Mouse (Mus musculus) natural killer cell, adult 2 months (primary cell): ENCODE results near the gene Wnk2.

Source experiments
- DNase-seq, 2 experiments: peaks; one replicate each; pipeline ENCODE4 v3.0.0; 2022; ENCODE audit warnings: low spot score in 2 of 2

Gene Wnk2

DNA sequence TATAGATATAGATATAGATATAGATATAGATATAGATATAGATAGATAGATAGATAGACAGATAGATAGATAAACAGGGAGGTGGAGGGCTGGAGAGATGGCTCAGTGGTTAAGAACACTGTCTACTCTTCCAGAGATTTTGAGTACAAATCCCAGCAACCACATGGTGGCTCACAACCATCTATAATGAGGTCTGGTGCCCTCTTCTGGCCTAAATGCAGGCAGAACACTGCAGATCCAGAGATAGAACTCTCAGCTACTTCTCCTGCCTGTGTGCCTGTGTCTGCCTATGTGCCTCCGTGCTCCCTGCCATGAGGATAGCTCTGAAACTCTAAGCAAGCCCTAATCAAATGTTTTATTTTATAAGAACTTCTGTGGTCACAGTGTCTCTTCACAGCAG, 100.4 kb downstream of the Wnk2 start:
- DNase-seq: no peak

DNA sequence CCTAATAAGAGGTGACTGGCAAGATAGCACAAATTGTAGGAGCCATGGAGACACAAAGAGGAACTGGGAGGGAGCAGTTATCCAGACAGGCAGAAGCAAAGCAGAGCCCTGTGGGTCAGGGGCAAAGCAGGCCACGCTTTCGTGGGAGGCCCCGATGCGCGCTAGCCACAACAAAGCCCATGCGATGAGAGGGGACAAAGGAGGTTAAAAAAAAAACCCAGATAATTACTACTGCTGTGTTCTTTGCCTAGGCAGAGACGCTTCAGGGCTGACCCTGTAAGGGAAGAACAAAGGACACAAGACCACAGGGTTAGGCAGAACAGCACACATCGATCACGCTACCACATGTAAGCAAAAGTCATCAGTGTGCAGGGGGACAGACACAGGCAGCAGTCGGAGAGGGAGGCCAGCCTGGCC, 103.7 kb downstream of the Wnk2 start:
- no peak for DNase-seq

DNA sequence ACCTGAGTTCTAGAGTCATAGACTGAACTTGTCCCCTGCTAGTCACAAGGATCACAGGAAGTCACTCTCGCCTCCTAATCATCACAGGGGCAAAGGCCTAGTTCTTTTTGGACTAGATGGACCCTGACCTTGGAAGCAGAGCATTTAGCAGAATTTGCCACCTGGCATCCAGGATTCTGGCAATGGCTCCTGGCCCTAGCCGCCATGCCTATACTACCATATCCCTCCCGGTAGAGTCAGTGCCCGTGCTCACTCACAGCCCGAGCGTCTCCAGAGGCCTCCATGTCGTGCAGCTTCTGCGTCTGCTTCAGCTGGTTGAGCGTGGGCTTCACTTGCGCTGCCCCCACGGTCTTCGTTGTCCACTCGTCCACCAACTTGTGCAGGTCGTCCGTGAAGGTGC, 105.4 kb downstream of the Wnk2 start:
- no peak for DNase-seq

DNA sequence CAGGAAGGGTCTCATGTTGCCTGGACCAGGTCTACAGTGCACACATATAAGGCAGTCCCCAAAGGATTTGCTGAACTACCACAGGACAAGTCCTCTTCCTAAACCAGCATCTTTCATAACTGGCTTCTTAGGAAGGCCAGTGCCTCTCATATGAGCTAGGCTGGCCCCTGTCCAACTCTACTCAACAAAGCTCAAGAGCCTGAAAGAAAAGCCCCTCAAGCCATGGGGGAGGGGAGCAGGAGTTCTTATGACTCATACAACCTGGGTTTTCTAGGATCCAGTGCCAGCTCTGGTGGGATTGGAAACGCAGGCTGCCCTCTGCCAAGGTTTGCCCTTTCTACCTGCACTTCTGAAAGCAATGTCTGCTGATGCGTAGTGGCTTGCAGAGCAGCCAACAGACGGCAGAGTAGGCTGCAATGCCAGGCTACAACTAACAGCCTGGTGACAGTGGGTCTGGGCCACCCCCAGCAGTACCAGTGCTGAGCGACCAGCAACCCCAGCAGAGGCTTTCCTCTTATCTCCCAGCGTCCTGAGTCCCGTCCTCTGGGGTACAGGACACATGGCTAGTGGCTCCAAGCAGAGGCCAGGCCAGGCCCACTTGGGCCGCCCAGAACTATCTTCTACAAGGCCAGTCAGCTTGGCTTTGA, 110.8 kb downstream of the Wnk2 start:
- DNase-seq: no peak

DNA sequence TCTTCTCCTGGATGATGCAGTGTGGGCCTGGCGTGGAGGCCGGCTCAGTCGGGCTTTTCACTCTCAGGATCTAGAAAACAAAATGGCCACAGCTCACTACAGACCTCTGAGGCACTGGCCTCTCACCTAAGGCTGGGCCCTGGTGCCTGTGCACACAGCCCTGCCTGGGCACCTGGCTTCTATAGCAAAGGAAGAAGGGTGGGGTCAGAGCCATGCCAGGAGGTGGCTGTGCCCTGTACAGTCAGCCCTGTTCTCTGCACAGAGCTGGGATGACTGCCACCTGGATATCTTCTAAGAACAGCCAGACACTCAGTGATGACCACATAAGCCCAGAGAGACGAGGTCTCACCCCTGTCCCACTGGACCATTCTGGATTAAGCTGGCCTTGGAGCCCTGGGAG, 111.4 kb downstream of the Wnk2 start:
- DNase-seq: no peak

DNA sequence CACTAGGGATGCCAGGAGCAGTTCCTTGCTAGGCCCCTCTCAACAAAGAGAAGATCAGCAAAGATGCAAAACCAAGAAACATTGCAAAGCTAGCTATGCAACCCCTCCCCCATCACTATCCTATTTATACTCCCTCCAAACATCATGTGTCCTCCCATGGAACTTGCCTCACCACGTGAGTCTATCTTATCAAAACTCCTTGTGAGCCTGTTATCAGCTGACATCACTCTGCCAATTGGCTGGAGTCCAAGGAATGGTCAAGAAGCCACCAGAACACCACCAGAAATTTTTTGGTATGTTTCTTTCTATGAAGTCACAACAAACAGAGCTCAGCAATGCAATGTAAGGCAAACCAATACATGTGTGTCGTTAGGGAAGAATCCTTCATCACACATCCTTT, 116.8 kb downstream of the Wnk2 start:
- DNase-seq: no peak

DNA sequence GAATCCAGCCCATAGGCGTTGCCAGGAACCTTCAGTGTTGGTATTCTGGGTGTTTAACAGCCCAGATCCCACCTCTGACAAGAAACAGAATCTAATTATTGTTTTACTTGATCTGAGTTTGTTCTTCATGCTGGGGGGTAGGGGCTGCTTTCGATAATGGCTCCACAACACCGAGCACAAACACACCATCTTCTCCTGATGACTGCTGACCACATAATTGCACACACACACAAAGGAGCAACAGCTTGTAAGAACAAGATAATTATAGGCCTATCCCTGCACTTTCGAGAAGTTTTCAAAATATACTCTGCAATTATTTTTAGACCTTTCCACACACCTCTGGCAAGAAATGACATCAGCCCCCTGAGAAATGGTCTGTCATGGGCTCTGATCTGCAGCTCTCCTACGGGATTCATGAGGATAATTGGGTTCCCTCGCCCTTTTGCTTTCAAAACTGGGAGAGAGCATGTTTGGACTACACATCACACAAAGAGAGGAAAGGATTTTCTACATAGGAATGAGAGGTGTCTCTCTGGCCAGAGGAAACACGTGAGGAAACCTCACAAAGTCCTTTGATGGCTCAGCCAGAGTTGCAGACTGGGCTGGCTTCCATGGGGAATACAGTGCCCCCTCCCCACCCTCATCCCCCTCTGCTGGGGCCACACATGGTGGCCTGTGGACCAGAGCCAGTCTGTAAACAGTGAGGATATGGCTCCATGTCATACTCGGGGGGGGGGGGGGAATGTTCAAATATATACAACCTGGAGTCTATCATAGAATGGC, 118.9 kb downstream of the Wnk2 start:
- DNase-seq: no peak

DNA sequence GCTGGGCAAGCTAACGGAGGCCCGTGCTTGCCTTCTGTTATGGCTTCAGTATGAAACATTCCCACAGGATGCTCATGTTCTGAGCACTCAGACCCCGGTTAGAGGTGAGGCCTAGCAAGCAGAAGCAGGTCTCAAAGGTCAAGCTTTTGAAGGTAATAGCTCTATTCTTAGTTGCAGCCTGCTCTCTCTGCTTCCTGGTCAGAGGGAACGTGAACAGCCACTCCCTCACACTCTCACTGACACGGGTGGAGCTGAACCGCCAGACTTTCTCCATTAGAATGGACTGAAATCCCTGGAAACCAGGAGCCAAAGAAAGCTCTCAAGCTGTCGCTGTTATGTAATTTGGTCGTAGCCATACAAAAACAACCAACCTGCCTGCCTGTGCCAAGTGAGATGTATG, 120.8 kb downstream of the Wnk2 start:
- DNase-seq: no peak

DNA sequence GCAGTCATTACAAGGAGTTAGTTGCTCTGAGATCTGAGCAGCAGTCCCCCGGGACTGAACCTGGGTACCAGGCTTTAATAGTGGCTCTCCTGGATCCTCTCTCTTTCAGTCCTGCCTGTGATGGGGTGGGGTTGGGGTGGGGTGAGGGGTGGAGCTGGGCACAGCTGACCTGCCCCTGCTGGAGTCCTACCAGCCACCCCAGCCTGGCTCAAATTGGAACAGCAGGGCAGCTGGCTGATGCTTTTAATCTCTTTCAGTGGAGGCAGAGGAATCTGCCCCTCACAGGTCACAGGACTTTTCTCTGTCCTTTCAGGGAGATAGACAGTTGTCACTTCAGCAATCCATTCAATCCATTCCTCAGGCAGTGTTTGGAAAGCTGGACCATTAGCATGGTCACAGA, 122.3 kb downstream of the Wnk2 start:
- no peak for DNase-seq

DNA sequence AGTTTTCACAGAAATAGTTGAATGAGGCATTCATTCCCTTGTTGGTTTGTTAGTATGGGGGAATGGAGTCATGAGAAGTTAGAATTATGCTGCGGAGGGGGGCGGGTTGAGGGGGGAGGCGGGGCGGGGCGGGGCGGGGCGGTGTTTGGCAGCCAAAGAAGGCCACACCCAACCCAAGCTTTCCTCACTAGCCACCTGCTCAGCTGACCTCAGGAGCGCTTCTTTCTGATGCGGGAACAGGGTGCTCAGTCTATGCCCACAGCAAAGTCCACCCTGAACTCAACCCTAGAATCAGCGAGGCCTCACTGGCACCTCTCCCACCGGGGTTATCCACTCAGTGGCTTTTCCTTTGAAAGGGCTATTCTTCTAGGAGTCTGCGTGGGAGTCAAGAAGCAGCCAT, 123.1 kb downstream of the Wnk2 start:
- no peak for DNase-seq

DNA sequence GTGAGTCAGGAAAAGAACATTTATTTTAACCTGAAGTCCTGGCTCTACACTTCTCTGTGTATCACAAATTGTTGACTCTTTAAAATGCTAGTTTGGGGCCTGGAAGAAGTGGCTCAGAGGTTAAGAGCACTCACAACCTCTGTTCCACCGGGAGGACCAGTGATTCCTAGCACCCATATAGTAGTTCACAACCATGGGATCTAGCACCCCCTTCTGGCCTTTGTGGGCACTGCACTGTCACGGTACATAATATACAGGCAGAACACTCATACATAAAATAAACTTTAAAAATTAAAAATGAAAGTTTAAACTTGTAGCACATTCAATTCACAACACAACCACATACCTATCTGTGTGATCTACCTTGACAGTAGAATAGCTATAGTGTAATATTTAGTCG, 126.1 kb downstream of the Wnk2 start:
- DNase-seq: peak; percentile 38 to 68

DNA sequence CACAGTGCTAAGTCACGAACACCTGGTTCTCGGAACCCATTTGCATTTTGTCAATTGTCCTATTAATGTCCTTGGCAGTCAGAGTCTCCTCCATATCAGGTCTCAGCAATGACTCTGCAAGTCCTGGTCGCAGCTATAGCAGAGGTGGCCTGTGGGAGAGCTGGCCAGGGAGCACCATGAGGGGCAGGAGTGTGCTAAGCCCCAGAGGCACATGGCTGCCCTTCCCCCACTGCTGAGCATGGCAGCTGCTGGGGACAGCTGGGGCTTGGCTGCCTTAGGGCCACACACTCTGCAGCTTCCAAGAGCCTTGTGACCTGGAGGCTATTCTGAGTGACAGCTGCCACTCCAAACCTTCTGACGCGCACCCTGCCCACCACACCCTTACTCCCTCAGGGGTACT, 127.7 kb downstream of the Wnk2 start:
- no peak for DNase-seq

DNA sequence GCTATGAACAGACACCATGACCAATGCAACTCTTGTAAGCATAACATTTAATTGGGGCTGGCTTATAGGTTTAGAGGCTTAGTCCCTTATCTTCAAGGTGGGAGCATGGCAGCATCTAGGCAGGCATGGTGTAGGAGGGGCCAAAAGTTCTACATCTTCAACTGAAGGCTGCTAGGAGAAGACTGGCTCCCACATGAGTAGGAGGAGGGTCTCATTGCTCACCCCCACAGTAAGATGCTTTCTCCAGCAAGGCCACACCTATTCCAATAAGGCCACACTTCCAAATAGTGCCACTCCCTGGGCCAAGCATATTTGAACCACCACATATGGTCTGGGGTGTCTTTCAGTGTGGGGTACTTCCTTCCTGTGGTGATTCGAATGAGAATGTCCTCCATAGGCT, 130.4 kb downstream of the Wnk2 start:
- no peak for DNase-seq

DNA sequence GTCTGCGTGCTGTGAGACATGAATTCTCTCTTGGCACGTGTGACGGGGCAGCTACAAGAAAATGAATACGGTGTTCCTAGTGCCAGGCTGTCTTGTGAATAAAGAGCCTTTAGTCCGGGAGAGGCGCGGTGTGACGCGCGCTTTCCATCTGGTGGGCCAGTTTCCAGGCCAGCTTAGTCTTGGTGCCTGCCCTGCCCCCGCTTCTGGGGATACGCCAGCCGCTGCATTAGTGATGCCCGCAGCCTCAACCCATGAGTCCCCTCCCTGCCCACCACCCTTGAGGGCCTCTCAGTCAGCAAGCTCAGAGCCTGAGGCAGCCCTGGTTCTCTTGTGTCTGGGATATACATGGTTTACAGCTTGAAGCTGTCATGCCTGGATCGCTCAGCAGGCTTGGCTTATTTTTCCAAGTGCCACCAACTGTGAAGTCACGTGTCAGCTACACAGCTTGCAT, 131.5 kb downstream of the Wnk2 start:
- peak in 1 of 2 experiments; percentile 11 for DNase-seq

DNA sequence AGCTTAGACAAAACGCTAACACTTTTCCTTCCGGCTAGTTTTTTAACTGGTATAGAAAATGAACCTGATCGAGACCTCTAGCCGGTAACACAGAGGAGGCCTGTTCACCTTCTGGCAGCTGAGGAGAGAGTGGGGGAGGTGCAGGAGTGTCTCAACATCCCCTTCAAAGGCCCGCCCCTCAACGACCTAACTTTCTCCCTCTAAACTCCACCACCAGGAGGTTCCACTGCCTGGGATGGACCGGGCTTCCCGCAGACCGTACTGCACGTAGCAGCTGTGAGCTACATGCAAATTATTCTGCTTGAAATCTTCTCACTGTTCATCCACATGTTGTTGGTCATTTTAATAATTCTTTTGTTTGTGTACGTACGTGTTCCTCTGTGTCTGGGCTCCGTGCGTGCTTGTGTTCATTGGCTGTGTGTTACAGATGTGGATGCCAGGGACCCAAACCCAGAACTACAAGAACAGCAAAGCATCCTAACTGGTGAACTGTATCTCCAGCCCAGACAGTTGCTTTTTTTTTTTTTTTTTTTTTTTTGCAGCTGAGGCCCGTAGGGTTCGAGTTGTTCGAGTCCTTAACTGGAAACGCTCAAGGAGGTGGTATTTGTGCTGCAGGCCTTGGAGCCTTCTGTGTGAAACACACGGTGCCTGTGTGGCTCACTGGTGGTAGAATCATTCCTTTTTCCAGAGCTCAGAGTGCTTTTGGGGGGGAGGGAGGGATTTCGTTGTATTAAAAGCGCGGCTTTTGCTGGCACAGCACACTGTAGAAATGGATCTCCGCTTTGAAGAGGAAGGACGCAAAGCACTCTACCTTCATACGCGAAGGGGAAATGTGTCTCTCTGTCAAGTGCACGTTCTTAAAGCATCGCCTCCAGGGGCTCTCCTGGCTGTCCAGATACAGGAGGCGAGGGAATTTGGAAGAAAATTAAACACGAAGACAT, 132.2 kb downstream of the Wnk2 start:
- DNase-seq: peak; percentile 6 to 40

DNA sequence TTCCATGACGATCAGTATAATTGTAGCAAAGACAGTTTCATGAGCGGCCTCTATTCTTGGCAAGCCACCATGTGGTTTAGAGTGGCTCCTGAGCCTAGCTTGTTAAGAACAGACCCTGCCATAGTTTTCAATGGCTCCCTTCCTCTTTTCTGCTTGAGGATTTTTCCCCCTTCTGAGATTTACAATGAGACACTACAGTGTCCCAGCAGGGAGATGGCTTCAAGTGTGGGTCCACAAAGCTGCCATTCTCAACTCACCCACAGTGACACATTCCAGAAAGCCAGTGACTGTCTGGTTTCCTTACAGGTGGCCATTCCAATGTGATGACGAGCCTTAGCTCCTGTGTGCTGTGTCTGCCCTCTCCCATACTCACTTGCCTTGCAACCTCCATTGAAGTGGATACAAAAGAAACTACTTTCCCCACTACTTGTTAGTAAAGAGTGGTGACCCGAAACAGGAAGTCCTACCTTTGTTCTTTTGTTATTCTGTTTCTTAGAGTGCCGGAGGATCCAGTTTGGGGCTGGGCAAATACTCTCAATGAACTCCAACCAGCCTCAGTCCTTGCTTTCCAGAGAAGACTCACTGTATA, 134.5 kb downstream of the Wnk2 start:
- DNase-seq: no peak

DNA sequence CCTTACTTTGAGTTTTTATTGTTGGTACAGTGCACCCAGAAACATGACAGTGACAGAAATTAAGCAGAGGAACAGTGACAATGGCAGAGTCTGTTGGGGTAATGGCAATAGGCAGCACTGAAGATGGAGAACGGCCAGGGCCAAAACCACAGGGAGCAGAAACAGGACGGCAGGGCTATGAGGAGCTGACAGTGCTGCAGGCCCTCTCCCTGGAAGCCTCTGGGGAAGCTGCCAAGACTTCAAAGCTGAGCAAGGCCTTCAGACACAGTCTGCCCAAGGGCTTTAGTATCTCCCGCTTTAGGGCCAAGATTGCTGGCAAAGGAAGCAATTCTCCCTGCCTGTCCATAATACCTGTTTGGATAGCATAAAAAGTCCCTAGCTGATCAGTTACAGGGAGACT, 146.1 kb downstream of the Wnk2 start:
- no peak for DNase-seq

DNA sequence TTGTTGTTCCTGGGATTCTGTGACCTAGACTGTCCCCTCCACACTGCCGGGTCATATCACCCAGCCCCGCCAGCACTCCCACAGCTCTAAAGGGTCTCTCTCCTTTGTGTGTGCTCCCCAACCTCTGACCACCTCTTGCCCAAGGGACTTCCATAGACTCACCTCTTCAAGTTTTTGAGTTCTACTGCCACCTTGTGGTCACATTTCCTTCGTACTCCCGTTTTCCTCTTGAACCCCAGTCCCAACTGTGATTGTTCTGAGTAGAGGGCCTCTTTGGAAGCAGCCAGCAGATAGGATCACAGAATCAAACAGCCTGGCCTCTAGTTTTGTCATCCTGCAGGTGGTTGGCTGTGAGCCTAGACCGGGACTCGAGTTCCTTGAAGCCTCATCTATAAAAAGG, 149.2 kb downstream of the Wnk2 start:
- peak; percentile 37 to 58 for DNase-seq

DNA sequence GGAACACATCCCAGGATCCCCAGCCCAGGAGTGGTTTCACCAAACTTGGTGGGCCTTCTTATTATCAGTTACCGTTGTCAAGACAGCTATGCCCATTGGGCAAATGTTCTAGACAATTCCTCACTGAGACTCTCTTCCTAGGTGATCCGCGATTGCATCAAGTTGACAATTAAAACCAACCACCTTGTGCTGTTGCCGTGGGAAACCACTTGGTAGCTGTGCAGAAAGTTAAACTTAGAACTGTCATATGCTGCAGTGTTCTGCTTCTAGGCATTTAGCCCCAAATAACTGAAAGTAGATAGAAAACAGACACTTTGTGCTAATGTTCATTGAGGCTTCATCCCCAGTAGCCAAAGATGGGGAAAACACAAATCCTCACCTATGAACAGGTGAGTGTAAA, 151.1 kb downstream of the Wnk2 start:
- no peak for DNase-seq

DNA sequence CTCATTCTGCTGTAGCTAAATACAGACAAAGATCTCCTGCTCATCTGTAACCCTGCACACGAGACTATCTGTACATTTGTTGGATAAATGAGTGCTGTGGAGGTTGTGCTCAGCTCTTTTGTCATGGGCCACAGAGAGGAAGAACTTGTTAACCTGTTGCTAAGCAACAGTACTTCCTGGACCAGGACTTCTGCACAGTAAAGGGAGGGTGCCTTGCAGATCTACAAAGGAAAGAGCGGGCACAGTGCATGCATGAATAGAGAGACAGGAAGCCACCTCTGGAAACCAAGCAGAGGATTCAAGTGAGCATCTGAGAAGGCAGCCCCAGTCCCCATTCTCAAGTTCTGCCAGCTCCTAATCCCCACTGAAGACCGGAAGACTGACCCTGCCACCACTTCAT, 152.9 kb downstream of the Wnk2 start:
- DNase-seq: peak in 1 of 2 experiments; percentile 11

DNA sequence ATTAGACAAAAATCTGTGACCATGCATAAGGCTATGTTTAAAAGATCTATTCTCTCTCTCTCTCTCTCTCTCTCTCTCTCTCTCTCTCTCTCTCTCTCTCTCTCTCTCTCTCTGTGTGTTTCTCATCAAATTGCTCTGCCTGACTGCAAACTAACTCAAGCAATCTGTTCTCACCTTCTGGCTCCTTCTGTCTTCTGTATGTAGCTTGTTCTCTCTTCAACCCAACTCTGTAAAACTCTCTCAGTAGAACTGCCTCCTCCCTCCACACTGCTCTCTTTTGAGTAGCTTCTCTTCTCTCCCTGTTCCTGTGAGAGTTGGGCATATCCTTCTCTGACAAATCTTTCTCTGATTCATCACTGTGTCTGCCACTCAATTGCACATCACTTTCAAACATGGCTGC, 154.9 kb downstream of the Wnk2 start:
- DNase-seq: no peak

DNA sequence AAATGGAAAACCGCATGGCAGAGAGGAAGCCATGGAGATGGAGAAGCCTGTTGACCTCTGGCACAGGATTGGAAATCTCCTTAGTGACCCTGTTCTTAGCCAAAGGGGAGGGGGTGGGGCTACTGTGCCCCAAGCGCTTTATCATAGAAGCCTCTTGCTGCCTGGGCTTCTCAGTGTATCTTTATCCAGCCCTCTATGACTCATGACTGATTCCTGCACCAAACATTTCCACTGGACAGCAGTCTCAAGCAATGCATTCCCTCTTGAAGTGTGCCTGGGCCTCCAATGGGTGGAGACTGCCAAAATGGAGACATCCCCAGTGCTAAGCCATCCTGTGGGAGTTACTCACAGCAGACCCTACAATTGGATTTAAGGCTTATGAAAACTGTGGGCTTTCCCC, 157.7 kb downstream of the Wnk2 start:
- no peak for DNase-seq
